Mouse (Mus musculus) small intestine, adult 2 months (tissue): ENCODE results near the gene Fcgr2b. TPM values are rescaled to one million over a fixed set of nuclear protein-coding genes. Genes with fewer than 3 reads are reported as not detected.
A peak's percentile ranks its signal among the peaks of the same experiment; 100 is the strongest.

Experiments
- H3K27ac ChIP-seq: fragments of 200-500 bp; 2 replicates; pipeline ENCODE4 v1.5.1; 2012; ENCODE audit warnings: low read depth, low read length, control low read depth, inconsistent platforms; ENCODE audit not compliant: insufficient read depth
- H3K27me3 ChIP-seq: fragments of 200-500 bp; 2 replicates; pipeline ENCODE4 v1.6.1; 2012; ENCODE audit warnings: mild to moderate bottlenecking, moderate library complexity, low read length, inconsistent platforms; ENCODE audit not compliant: control insufficient read depth, insufficient read depth
- H3K36me3 ChIP-seq: fragments of 200-500 bp; 2 replicates; pipeline ENCODE4 v1.6.1; 2012; ENCODE audit warnings: mild to moderate bottlenecking, low read length, control low read depth, inconsistent platforms; ENCODE audit not compliant: control insufficient read depth, insufficient read depth
- H3K4me1 ChIP-seq: fragments of 200-500 bp; 2 replicates; pipeline ENCODE4 v1.6.1; 2012; ENCODE audit warnings: low read length, inconsistent platforms, mixed read lengths; ENCODE audit not compliant: control insufficient read depth, insufficient read depth, insufficient read length
- H3K4me3 ChIP-seq: fragments of 200-500 bp; 2 replicates; pipeline ENCODE4 v1.5.1; 2012; ENCODE audit warnings: low read depth, mild to moderate bottlenecking, control low read depth, inconsistent platforms, low read length, moderate library complexity
- CTCF ChIP-seq: fragments of 200-500 bp; IDR thresholded peaks from 2 replicates; pipeline ENCODE4 v1.5.1; 2012; ENCODE audit warnings: low read depth, mild to moderate bottlenecking, control low read depth, inconsistent platforms, low read length, moderate library complexity, mixed read lengths; ENCODE audit not compliant: insufficient replicate concordance, insufficient read length; ENCODE audit errors: extremely low read depth
- POLR2A ChIP-seq: fragments of 200-500 bp; IDR thresholded peaks from 2 replicates; pipeline ENCODE4 v1.6.1; 2012; ENCODE audit warnings: low read depth, mild to moderate bottlenecking, control low read depth, inconsistent platforms, low read length, moderate library complexity
- WGBS: fragments of 180-500 bp; shearing (Covaris S2); methylation state at CpG from one replicate; pipeline ENCODE4 v1.1.7; 2018; 5-methylcytosine and 5-hydroxymethylcytosine counted together
- polyA plus RNA-seq: library from polyadenylated mRNA; depleted of rRNA; stranded (reverse); fragments of >200 nt; gene quantifications from 2 replicates; pipeline ENCODE4 v1.2.3, GENCODE M21; 2012

The Fcgr2b gene
- polyA plus RNA-seq, 1 experiment = 3.6 TPM

DNA sequence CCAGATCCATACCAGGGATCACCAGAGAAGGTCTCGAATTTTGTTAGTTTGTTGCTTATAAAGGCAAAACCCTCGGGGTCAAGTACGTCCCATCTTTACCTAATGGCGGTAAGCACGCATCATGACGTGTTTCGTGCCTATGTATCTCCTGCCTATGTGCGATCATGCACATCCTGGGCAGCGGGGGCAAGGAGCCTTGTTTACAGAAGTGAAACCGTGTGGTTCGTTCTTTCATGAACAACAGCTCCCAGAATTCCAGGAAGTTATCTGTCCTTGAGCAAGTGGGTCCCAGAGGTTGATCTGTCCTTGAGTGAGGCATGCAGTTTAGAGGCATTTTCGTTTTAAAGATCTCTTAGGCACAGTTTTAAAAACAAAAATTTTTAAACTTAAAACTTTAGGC is 37.1 kb downstream of the Fcgr2b start:
- Histone ChIP-seq H3K4me3 (no peak overlapping the region), H3K27ac (no peak overlapping the region), H3K36me3 (no peaks in the 10 kb centered on the region), H3K27me3 (no peaks in the 10 kb centered on the region), H3K4me1 (no peaks in the 10 kb centered on the region)
- no peak for TF ChIP-seq CTCF
- no peak for TF ChIP-seq POLR2A
- WGBS = 82% methylated on average over 12 of the region's 12 CpGs

DNA sequence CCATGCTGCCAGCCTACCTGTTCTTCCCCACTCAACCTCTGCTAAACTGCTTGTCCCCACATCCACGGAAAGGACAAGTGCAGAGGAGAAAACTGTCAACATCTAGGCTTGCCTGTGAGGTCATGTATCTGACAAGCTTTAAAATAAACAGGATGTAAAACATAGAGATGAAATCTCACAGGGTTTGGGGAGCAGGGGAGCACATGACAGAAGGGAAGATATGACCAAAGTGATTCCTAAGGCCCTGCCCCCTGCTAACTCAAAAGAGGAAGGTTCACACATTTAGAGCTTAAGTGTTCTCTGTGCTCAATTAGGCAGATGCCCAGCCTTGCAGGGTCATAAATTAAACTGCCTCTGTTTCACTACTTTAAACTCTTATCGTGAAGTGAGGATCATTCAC is 42.0 kb downstream of the Fcgr2b start:
- Histone ChIP-seq H3K4me1 (no peaks in the 10 kb centered on the region), H3K36me3 (no peaks in the 10 kb centered on the region), H3K27ac (no peak overlapping the region), H3K4me3 (no peak overlapping the region), H3K27me3 (no peaks in the 10 kb centered on the region)
- TF ChIP-seq CTCF = no peak
- no peak for TF ChIP-seq POLR2A
- 12% methylated on average over 2 of the region's 2 CpGs for WGBS

DNA sequence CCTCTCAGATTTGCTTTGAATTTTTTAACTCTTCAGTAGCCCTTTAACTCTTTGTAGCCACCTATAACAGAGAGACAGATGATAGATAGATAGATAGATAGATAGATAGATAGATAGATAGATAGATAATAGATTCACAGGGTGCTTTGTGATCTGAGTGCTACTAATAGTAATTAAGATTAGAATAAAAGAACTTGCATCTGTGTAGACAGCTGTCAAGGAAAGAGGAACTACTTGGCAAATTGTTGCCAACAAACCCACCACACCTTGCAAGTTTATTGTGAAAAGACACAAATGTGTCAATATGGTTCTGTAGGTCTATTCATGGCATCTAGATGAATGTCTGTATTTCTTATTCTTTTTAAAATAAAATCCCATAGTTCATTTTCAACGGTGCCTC is 42.4 kb downstream of the Fcgr2b start:
- TF ChIP-seq CTCF = no peak
- TF ChIP-seq POLR2A = no peak
- Histone ChIP-seq H3K27me3 (no peaks in the 10 kb centered on the region), H3K4me3 (no peak overlapping the region), H3K27ac (no peak overlapping the region), H3K4me1 (no peaks in the 10 kb centered on the region), H3K36me3 (no peaks in the 10 kb centered on the region)
- WGBS = 73% methylated on average over 1 of the region's 1 CpGs

DNA sequence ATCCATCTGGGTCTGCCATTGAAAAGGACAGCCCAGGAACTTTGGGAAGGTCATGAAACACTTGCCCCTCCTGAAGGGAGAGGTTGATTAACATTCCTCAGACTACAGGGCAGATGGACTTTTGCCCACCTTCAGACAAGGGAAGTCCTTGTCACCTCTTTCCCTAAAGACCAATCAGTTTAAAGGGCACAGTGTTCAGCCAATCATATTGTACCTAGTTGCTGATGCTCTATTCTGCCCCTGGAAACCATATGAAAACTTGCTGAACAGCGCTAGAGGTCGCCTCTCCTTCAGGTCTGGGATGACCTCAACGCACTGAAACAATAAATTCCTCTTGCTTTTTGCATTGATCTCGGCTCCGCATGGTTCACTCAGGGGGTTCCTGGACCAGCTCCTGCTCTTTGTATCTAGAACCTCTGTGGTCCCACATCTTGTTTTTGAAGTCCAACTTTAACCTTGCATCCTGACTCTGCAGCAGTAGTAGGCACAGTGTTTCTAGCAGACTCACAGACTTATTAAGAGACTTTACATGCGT is 42.9 kb downstream of the Fcgr2b start:
- WGBS = 76% methylated on average over 6 of the region's 6 CpGs

DNA sequence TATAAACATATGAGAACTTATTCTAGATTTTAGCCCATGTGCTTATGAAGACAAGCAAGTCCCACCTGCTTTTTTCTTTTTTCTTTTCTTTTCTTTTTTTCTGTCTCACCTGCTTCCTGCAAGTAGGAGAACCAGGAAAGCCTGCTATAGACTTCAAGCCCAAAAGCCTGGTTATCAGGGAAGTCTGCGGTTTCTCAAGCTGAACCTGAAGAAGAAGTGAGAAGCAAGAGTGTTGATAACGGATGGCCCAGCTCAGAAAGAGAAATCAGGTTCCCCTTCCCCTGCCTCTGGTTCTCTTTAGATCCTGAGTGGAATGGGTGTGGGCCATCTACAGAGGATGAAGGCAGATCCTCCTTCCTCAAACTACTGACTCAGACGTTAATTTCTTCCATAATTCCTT is 44.3 kb downstream of the Fcgr2b start:
- Histone ChIP-seq H3K27ac (no peak overlapping the region), H3K27me3 (no peaks in the 10 kb centered on the region), H3K4me1 (no peaks in the 10 kb centered on the region), H3K4me3 (no peak overlapping the region), H3K36me3 (no peaks in the 10 kb centered on the region)
- TF ChIP-seq CTCF (no peak), POLR2A (no peak)
- WGBS = 75% methylated on average over 3 of the region's 3 CpGs

More for the DNA sequence above, 42.9 kb downstream of the Fcgr2b start:
- Histone ChIP-seq H3K27me3 (no peaks in the 10 kb centered on the region), H3K36me3 (no peaks in the 10 kb centered on the region), H3K4me1 (no peaks in the 10 kb centered on the region), H3K4me3 (no peak overlapping the region), H3K27ac (no peak overlapping the region)
- no peak for TF ChIP-seq POLR2A
- no peak for TF ChIP-seq CTCF

DNA sequence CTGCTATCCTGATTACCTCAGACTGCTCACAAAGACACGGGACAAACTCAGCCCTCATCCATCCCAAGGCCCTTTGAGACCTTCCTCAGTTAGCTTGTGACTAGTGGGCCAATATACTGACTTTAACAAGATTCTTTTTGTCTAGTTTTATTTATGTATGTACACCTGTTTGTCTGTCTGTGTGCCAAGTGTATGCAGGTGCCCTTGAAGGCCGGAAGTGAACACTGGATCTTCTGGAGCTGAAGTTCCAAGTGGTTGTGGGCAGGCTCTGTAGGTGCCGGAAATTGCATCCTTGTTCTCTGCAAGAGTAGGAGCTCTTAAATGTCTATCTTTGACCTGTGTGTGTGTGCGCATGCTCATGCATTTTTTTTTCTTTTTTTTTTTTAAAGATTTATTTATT is 47.1 kb downstream of the Fcgr2b start:
- Histone ChIP-seq H3K4me1 (peaks cover 2% of the 10 kb centered on the region; the same call in 1 of the 2 replicates), H3K27ac (peak overlapping the region; percentile 57; the same call in 1 of the 2 replicates), H3K4me3 (no peak overlapping the region), H3K27me3 (no peaks in the 10 kb centered on the region), H3K36me3 (no peaks in the 10 kb centered on the region)
- no peak for TF ChIP-seq CTCF
- no peak for TF ChIP-seq POLR2A
- WGBS = 75% methylated on average over 4 of the region's 4 CpGs

DNA sequence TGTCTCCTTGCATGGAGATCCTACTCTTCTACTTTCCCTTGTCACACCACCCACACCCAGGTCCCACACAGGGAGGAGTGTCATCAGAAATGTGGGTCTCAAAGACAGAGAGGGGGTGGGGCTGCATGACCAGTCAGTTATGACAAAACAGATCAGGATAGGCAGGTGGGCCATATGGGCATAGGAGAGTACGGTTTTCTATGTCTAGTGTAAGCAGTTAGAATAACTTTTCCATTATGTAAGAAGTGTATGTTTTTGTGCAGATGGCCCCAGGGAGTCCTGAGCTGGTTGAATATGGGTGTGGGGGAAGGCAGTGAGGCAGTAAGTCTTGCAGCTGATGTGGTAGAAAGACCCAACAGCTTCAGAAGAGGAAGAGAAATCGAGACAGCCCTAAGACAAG is 47.9 kb downstream of the Fcgr2b start:
- 63% methylated on average over 2 of the region's 2 CpGs for WGBS
- Histone ChIP-seq H3K4me3 (no peak overlapping the region), H3K27ac (peak overlapping the region; percentile 9; the same call in 1 of the 2 replicates), H3K36me3 (no peaks in the 10 kb centered on the region), H3K4me1 (peaks cover 2% of the 10 kb centered on the region; the same call in 1 of the 2 replicates), H3K27me3 (no peaks in the 10 kb centered on the region)
- TF ChIP-seq CTCF (no peak), POLR2A (no peak)
